Mouse (Mus musculus): ENCODE results near the gene Hist1h4h. TPM values are rescaled to one million over a fixed set of nuclear protein-coding genes. Genes with fewer than 3 reads are reported as not detected.

Gene Hist1h4h
- polyA plus RNA-seq, 1 experiment from 2014 or later = 3.3 TPM

DNA sequence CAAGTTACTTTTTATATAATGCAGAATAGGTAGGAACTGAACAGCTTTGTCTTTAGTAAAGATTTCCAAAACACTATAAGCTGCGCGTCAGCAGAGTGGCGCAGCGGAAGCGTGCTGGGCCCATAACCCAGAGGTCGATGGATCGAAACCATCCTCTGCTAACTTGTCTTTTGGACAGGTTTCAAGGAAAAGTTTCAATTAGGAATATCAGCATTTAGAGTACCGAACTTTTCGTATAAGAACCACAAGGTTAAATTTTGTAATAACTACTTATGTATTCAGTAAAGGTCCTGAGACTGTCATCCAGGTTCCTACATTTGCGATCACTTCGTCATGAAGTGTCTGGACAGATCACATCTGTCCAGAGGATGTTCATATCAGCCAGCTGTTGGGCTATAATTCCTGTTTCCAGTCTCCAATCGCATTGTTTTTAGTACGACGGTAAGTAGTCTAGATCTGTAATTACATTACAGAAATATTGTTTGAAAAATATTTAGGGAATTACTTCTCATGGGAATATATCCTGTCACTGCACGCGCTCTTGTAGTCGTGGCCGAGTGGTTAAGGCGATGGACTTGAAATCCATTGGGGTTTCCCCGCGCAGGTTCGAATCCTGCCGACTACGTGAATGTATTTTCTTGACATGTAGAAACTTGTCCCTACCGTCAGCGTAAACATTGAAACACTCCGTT lies 13.1 kb upstream of the Hist1h4h start:
- WGBS = under 1% methylated on average over 27 of the region's 27 CpGs
- Histone ChIP-seq H3K4me2 (peak overlapping the region; percentile 92), H3K27me3 (replicated peaks; ENCODE audit: control insufficient read depth, insufficient read depth, low read length) (no peaks in the 10 kb centered on the region), H3K4me1 (replicated peaks; ENCODE audit: control insufficient read depth, insufficient read depth, low read length) (peaks cover 16% of the 10 kb centered on the region), H3K4me3 (ENCODE audit: low read depth, low read length) (peak overlapping the region; percentile 59), H3K9me3 (ENCODE audit: control insufficient read depth, low read length) (no peaks in the 10 kb centered on the region), H3K27ac (ENCODE audit: low read depth, low read length) (peak overlapping the region; percentile 70), H3K9ac (ENCODE audit: low read depth, low read length) (peak overlapping the region; percentile 64), H3K36me3 (ENCODE audit: control insufficient read depth, insufficient read depth, low read length) (no peaks in the 10 kb centered on the region)
- DNase-seq (ENCODE audit: low spot score) (peak; percentile 80), ATAC-seq (replicated peaks; ENCODE audit: low FRiP score) (peak; percentile 80)

DNA sequence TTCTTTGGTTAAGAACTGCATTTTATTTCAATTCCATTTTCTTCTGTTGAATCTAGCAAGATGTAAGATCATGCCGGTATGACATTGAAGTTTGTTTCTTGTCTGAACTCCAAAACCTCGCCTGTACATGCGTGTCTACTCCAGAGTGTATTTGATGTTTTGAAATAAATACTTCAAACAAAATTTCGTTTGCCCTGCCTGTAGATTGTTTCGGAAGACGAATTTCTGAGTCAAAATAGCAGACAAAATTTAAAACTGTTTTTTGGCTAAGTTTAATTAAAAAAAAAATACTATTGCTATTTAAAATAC lies 12.6 kb upstream of the Hist1h4h start:
- Histone ChIP-seq H3K4me3 (ENCODE audit: low read depth, low read length) (peak overlapping the region; percentile 59), H3K4me1 (replicated peaks; ENCODE audit: control insufficient read depth, insufficient read depth, low read length) (peaks cover 16% of the 10 kb centered on the region), H3K27me3 (replicated peaks; ENCODE audit: control insufficient read depth, insufficient read depth, low read length) (no peaks in the 10 kb centered on the region), H3K36me3 (ENCODE audit: control insufficient read depth, insufficient read depth, low read length) (no peaks in the 10 kb centered on the region), H3K4me2 (peak overlapping the region; percentile 92), H3K27ac (ENCODE audit: low read depth, low read length) (no peak overlapping the region), H3K9ac (ENCODE audit: low read depth, low read length) (peak overlapping the region; percentile 57; the same call in 1 of the 2 replicates), H3K9me3 (ENCODE audit: control insufficient read depth, low read length) (no peaks in the 10 kb centered on the region)
- no peak for DNase-seq (ENCODE audit: low spot score)
- WGBS = under 1% methylated on average over 6 of the region's 6 CpGs
- ATAC-seq (replicated peaks; ENCODE audit: low FRiP score) = no peak

DNA sequence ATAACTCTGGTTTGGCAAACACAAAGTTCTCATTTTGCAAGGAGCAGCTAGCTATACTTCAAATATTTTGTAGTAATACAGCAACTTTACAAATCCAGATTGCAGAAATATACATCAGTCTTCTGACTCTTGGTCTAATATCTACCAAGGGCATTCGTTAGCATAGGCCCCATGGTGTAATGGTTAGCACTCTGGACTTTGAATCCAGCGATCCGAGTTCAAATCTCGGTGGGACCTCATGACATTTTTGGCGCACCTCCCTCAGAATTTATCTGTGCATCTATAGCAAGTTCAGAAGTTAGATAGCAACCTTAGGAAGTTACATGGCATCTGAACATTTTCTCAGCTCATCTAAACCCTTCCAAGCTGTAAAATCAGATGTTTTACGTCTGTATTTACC lies 12.0 kb upstream of the Hist1h4h start:
- Histone ChIP-seq H3K4me1 (replicated peaks; ENCODE audit: control insufficient read depth, insufficient read depth, low read length) (peaks cover 16% of the 10 kb centered on the region), H3K4me2 (peak overlapping the region; percentile 92), H3K27ac (ENCODE audit: low read depth, low read length) (peak overlapping the region; percentile 56; the same call in 1 of the 2 replicates), H3K9ac (ENCODE audit: low read depth, low read length) (0 out of 2 replicates have a peak overlapping the region, but pooled peaks have one; percentile 26), H3K4me3 (ENCODE audit: low read depth, low read length) (peak overlapping the region; percentile 58), H3K27me3 (replicated peaks; ENCODE audit: control insufficient read depth, insufficient read depth, low read length) (no peaks in the 10 kb centered on the region), H3K36me3 (ENCODE audit: control insufficient read depth, insufficient read depth, low read length) (no peaks in the 10 kb centered on the region), H3K9me3 (ENCODE audit: control insufficient read depth, low read length) (no peaks in the 10 kb centered on the region)
- peak; percentile 76 for DNase-seq (ENCODE audit: low spot score)
- ATAC-seq (replicated peaks; ENCODE audit: low FRiP score) = peak; percentile 68
- under 1% methylated on average over 6 of the region's 6 CpGs for WGBS

DNA sequence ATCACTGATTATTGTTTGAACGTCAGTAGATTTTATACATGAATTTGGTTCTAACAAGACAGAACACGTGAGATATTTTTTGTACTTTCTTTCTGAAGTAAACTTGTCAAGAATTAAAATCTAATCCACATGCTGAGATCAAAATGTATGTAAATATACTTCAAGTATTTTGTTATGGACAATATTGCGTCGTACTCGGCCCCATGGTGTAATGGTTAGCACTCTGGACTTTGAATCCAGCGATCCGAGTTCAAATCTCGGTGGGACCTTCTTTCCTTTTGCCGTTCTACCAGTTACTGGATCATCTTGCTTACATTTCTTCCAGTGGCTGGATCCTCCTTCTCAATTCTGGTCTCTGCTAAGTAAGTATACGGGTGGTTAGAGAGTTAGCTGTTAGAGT lies 11.4 kb upstream of the Hist1h4h start:
- ATAC-seq (replicated peaks; ENCODE audit: low FRiP score) = peak; percentile 62
- Histone ChIP-seq H3K4me2 (peak overlapping the region; percentile 92), H3K4me1 (replicated peaks; ENCODE audit: control insufficient read depth, insufficient read depth, low read length) (peaks cover 16% of the 10 kb centered on the region), H3K9me3 (ENCODE audit: control insufficient read depth, low read length) (no peaks in the 10 kb centered on the region), H3K36me3 (ENCODE audit: control insufficient read depth, insufficient read depth, low read length) (no peaks in the 10 kb centered on the region), H3K27ac (ENCODE audit: low read depth, low read length) (peak overlapping the region; percentile 56; the same call in 1 of the 2 replicates), H3K9ac (ENCODE audit: low read depth, low read length) (0 out of 2 replicates have a peak overlapping the region, but pooled peaks have one; percentile 26), H3K27me3 (replicated peaks; ENCODE audit: control insufficient read depth, insufficient read depth, low read length) (no peaks in the 10 kb centered on the region), H3K4me3 (ENCODE audit: low read depth, low read length) (peak overlapping the region; percentile 58)
- no peak for DNase-seq (ENCODE audit: low spot score)
- under 1% methylated on average over 10 of the region's 10 CpGs for WGBS

DNA sequence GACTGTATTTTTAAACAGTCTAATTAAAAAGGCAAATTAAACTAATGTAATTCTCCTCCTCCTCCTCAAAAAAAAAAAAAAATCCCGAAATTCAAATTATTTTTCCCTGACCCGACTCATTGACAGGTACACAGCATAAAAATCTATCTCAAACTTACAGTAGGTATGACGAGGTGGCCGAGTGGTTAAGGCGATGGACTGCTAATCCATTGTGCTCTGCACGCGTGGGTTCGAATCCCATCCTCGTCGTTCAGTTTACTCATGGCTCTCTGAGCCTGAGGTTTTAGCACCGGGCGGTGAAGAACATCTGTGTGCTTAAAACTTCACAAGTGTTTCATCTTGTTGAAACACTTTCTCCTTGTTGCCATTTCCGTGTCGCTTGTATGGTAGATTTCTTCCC lies 9.1 kb upstream of the Hist1h4h start:
- ATAC-seq (replicated peaks; ENCODE audit: low FRiP score) = peak; percentile 56
- Histone ChIP-seq H3K9ac (ENCODE audit: low read depth, low read length) (no peak overlapping the region), H3K4me1 (replicated peaks; ENCODE audit: control insufficient read depth, insufficient read depth, low read length) (peaks cover 18% of the 10 kb centered on the region), H3K27me3 (replicated peaks; ENCODE audit: control insufficient read depth, insufficient read depth, low read length) (no peaks in the 10 kb centered on the region), H3K27ac (ENCODE audit: low read depth, low read length) (no peak overlapping the region), H3K9me3 (ENCODE audit: control insufficient read depth, low read length) (no peaks in the 10 kb centered on the region), H3K4me3 (ENCODE audit: low read depth, low read length) (peak overlapping the region; percentile 31), H3K4me2 (peak overlapping the region; percentile 92), H3K36me3 (ENCODE audit: control insufficient read depth, insufficient read depth, low read length) (no peaks in the 10 kb centered on the region)
- peak; percentile 72 for DNase-seq (ENCODE audit: low spot score)
- under 1% methylated on average over 14 of the region's 14 CpGs for WGBS

DNA sequence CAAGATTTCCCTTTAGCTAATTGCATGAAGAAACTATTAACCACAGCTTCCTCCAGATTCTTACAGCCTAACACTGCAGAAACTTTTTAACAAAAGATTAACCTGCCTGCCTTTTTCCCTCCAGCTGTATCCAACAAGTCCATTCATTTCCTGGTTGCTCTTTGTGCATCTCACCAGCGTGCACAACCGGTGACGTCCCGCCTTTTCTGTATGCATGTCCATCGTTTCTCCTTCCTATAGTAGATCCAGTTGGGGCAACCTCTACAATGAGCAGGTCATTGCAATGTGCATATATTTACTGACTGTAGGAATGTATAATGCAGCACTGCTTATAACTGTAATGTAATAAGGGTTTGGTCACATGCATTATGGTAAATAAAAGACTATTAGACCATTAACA lies 6.9 kb upstream of the Hist1h4h start:
- H3K4me2 ChIP-seq = peak overlapping the region; percentile 40; the same call in 1 of the 2 replicates
- no peak overlapping the region for H3K9ac ChIP-seq (ENCODE audit: low read depth, low read length)
- H3K4me3 ChIP-seq (ENCODE audit: low read depth, low read length) = no peak overlapping the region
- no peak overlapping the region for H3K27ac ChIP-seq (ENCODE audit: low read depth, low read length)
- no peaks in the 10 kb centered on the region for H3K27me3 ChIP-seq (replicated peaks; ENCODE audit: control insufficient read depth, insufficient read depth, low read length)
- peaks cover 23% of the 10 kb centered on the region for H3K4me1 ChIP-seq (replicated peaks; ENCODE audit: control insufficient read depth, insufficient read depth, low read length)
- no peak for ATAC-seq (replicated peaks; ENCODE audit: low FRiP score)
- H3K36me3 ChIP-seq (ENCODE audit: control insufficient read depth, insufficient read depth, low read length) = no peaks in the 10 kb centered on the region
- WGBS = 44% methylated on average over 5 of the region's 5 CpGs
- H3K9me3 ChIP-seq (ENCODE audit: control insufficient read depth, low read length) = no peaks in the 10 kb centered on the region
- DNase-seq (ENCODE audit: low spot score) = no peak

DNA sequence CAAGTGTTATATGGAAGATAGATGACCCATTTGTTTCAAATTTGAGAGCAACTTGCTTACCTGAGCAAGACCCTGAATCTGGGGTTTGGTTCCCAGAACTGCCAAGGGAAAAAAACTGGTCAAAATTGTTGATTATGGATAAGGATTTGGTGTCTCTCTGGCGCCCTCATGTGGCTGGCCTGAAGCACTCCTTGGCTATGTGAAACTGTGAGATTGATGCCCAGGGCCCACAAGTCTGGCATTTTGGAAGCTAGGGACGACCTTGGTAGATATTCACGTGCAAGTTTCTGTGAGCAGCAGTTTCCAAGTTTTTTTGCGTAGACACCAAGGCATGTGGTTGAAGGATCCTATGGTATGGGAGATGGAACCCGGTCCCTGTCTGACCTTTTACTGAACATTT lies 6.2 kb upstream of the Hist1h4h start:
- Histone ChIP-seq H3K4me2 (peak overlapping the region; percentile 31), H3K27ac (ENCODE audit: low read depth, low read length) (no peak overlapping the region), H3K4me1 (replicated peaks; ENCODE audit: control insufficient read depth, insufficient read depth, low read length) (peaks cover 25% of the 10 kb centered on the region), H3K36me3 (ENCODE audit: control insufficient read depth, insufficient read depth, low read length) (no peaks in the 10 kb centered on the region), H3K27me3 (replicated peaks; ENCODE audit: control insufficient read depth, insufficient read depth, low read length) (no peaks in the 10 kb centered on the region), H3K9ac (ENCODE audit: low read depth, low read length) (no peak overlapping the region), H3K4me3 (ENCODE audit: low read depth, low read length) (no peak overlapping the region), H3K9me3 (ENCODE audit: control insufficient read depth, low read length) (no peaks in the 10 kb centered on the region)
- DNase-seq (ENCODE audit: low spot score) (peak; percentile 78), ATAC-seq (replicated peaks; ENCODE audit: low FRiP score) (no peak)
- 8% methylated on average over 5 of the region's 5 CpGs for WGBS

DNA sequence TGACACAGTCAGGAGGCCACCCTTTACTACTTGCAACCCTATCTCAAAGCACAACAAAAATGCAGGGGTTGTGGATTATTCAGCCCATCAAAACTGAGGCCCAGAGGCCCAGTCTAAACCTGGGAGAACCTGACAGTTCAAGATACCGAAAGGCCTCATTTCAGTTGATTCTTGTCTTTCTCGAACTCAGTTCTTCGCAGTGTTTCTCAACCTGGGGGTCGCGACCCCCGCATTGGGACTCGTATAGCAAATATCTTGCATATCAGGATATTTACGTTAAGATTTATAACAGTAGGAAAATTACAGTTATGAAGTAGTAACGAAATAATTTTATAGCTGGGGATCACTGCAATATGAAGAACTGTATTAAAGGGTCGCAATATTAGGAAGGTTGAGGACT lies 4.9 kb upstream of the Hist1h4h start:
- Histone ChIP-seq H3K27ac (ENCODE audit: low read depth, low read length) (peak overlapping the region; percentile 2; the same call in 1 of the 2 replicates), H3K4me1 (replicated peaks; ENCODE audit: control insufficient read depth, insufficient read depth, low read length) (peaks cover 19% of the 10 kb centered on the region), H3K36me3 (ENCODE audit: control insufficient read depth, insufficient read depth, low read length) (no peaks in the 10 kb centered on the region), H3K27me3 (replicated peaks; ENCODE audit: control insufficient read depth, insufficient read depth, low read length) (no peaks in the 10 kb centered on the region), H3K9ac (ENCODE audit: low read depth, low read length) (peak overlapping the region; percentile 1), H3K4me3 (ENCODE audit: low read depth, low read length) (peak overlapping the region; percentile 50), H3K4me2 (peak overlapping the region; percentile 71), H3K9me3 (ENCODE audit: control insufficient read depth, low read length) (no peaks in the 10 kb centered on the region)
- no peak for DNase-seq (ENCODE audit: low spot score)
- ATAC-seq (replicated peaks; ENCODE audit: low FRiP score) = no peak
- WGBS = 2% methylated on average over 10 of the region's 10 CpGs

DNA sequence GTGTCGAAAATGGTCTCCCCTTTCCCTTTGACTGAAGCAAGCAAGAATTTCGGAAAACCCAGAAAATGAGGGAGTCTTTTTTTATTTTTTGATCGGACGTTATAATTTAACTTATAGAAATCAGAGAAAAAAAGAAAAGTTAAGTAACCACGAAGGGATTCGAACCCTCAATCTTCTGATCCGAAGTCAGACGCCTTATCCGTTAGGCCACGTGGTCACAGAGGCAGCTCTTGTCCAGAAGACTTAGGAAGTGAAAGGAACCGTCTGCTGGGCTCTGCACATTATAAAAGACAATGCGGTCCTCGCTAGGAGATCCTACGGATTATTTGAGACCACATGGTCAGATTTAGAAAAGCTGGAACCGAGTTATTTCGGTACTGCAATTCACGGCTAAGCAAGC lies 4.5 kb upstream of the Hist1h4h start:
- Histone ChIP-seq H3K27me3 (replicated peaks; ENCODE audit: control insufficient read depth, insufficient read depth, low read length) (no peaks in the 10 kb centered on the region), H3K4me2 (peak overlapping the region; percentile 71), H3K4me1 (replicated peaks; ENCODE audit: control insufficient read depth, insufficient read depth, low read length) (peaks cover 15% of the 10 kb centered on the region), H3K36me3 (ENCODE audit: control insufficient read depth, insufficient read depth, low read length) (no peaks in the 10 kb centered on the region), H3K9me3 (ENCODE audit: control insufficient read depth, low read length) (no peaks in the 10 kb centered on the region), H3K27ac (ENCODE audit: low read depth, low read length) (peak overlapping the region; percentile 11; the same call in 1 of the 2 replicates), H3K9ac (ENCODE audit: low read depth, low read length) (peak overlapping the region; percentile 58), H3K4me3 (ENCODE audit: low read depth, low read length) (peak overlapping the region; percentile 50)
- WGBS = under 1% methylated on average over 17 of the region's 17 CpGs
- ATAC-seq (replicated peaks; ENCODE audit: low FRiP score) = 0 out of 2 replicates have a peak, but pooled peaks have one; percentile 24
- peak; percentile 90 for DNase-seq (ENCODE audit: low spot score)

All from liver, embryonic 11.5 days (tissue).